In the genomic region with DNA sequence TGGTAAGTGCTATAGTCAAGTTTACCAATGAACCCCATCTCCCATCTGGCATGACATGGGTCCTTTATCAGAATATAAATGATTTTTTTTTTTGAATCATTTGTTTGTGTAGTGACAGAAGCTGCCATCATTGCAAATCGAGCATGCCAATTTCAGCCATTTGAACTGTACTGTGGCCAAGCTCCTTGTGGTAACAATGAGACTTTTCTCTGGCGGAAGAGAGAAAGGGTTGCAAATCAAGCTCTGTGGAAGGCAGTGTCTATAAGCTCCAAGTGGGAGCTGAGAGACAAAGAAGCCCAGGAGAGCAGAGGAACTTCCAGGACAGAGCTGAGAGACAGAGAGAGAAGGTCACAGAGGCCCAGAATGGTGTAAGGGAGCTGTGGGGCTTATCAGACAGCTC, we compare ENCODE assay signal across 33 mouse cellular contexts.
"Had no signal": no experiment of that assay in that cellular context is flagged by ENCODE, and none has a peak within 500 bp of the region (broad histone marks: within the 10 kb centered on the region; RNA-seq: fewer than 3 reads in every experiment).

No protein-coding gene starts in this region.

- H3K27ac ChIP-seq: heart, embryonic 10.5 days; heart, embryonic 13.5 days; heart, embryonic 15.5 days; hindbrain, embryonic 10.5 days; hindbrain, embryonic 12.5 days; hindbrain, embryonic 13.5 days; hindbrain, embryonic 14.5 days; hindbrain, embryonic 15.5 days; hindbrain, postnatal 0 days; intestine, embryonic 15.5 days; kidney, embryonic 15.5 days; kidney, postnatal 0 days; left cerebral cortex, adult 2 months had no signal

- ATAC-seq: hindbrain, embryonic 16.5 days; hindbrain, postnatal 0 days; inflammation-experienced regulatory T-cells, adult 6 months; intestine, embryonic 15.5 days; intestine, embryonic 16.5 days; intestine, postnatal 0 days had no signal

- H3K4me3 ChIP-seq: heart, embryonic 10.5 days; heart, embryonic 12.5 days; heart, embryonic 13.5 days; heart, embryonic 15.5 days; hindbrain, embryonic 10.5 days; hindbrain, embryonic 12.5 days; hindbrain, embryonic 13.5 days; hindbrain, embryonic 15.5 days; intestine, embryonic 15.5 days; kidney, embryonic 15.5 days; left cerebral cortex, adult 2 months had no signal

- DNase-seq: heart, postnatal 10 days; heart, postnatal 14 days; heart, postnatal 36 days; heart, postnatal 4 days; kidney, adult 11 months; kidney, adult 18-20 months; kidney, adult 2 months; kidney, adult 8-10 months; kidney, adult 9 months; kidney, postnatal 10 days; kidney, postnatal 14 days; kidney, postnatal 25 days; kidney, postnatal 36 days; kidney, postnatal 4 days; layer of hippocampus, postnatal 36 days had no signal
